Mouse (Mus musculus) adipocyte (in vitro differentiated cells): ENCODE data around the gene Tectb.
"Not testable (repeated sequence)": the region's sequence is repeated elsewhere in the genome, so short reads cannot be mapped to it uniquely, and the experiment has no call there.

Experiments
- DNase-seq: peaks from one replicate; pipeline ENCODE4 v3.0.0-alpha.2; 2016; ENCODE audit warnings: low spot score

Tectb gene

DNA sequence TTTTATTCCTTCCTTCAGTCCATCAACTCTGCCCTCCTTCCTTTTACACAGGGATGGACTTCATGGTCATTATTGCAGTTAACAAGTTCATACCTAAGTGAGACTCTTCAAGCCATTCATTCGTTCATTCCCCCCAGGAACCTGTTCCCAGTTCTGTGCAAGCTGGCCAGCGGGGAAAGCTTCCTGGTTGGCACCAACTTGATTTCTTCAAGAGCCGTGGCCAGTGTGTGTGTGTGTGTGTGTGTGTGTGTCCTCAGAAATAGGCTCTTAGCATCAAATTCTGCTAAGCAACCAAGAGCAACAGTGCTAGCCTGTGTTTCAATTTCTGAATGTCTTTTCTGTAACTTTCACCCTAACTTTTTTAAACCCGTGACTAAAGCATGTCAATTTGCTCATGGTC, 14.6 kb upstream of the Tectb start:
- peak; percentile 70 for DNase-seq

DNA sequence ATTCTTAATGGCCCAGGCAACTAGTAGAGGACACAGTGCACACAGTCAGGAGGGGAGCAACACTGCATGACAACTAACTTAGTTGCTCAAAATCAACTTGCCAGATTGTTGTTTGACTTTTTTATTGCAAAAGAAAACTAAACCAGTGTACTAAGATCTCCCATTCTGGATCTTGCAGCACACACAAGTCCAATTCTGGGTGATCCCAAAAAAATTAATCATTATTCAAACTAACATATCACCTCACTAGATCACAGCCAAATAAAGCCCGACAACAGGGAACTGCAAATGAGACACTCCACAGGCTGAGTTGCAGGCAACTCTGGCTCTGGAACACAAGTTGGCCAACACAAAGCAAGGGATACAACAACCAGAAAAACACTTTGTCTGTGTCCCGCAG, 13.8 kb upstream of the Tectb start:
- DNase-seq, result peak; percentile 42

DNA sequence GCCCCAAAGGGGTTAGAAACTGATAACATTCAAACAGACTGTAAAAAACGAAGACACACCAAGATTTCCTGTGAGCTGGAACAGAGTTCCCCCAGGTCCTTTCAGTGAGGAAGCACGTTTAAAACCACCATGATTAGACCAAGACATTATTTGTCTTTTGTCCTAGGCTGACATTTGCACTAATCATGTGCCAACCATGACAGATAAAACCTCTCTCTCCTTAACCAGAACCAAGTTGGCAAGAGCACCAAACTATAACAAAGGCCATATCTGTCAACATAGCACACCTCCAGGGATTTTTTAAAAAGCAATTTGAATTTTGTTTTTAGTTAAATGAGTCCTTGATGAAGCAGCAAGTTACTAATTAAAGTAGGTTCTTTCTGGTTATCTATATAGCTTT, 12.8 kb upstream of the Tectb start:
- DNase-seq, result peak; percentile 67

DNA sequence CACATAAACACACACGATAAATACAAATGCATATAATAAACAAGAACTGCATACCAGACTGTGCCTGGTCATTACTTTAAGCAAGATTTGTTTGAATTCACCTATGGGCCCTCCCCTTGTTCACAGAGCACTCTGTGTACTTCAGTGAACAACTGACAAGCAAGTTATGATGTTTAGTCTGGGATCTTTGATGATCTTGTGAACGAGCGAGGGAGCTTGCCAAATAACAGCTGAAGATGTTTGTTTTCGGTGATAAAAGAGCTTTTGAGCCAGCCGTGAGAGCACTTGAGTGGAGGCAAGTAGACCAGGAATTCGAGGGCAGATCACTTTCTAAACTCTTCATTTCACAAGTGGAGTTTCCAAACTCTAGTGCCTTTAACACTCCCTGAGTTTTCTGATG, 12.2 kb upstream of the Tectb start:
- DNase-seq, result peak; percentile 44

DNA sequence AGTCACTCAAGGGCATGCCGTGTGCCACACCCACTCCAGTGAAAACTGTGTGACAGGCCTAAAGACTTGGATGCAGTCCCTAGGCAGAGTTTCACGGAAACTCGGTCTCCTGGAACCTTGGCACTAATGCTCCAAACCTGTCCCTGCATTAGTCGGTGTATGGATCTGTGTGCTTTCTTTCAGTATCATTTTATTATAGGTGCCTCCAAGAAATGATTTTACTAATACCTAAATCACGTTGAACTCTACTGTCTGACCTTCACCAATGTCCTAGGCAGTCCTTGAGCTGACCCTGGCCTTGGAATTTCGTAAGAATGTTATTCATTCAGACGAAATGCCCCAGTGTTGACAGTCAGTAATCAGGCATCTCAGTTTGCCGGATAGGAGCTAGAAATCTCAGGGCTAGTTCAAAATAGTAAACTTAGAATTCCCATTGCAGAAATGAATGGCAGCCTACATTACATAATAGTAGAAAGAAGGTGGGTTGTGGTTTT, 11.2 kb upstream of the Tectb start:
- DNase-seq, result not testable (repeated sequence)

DNA sequence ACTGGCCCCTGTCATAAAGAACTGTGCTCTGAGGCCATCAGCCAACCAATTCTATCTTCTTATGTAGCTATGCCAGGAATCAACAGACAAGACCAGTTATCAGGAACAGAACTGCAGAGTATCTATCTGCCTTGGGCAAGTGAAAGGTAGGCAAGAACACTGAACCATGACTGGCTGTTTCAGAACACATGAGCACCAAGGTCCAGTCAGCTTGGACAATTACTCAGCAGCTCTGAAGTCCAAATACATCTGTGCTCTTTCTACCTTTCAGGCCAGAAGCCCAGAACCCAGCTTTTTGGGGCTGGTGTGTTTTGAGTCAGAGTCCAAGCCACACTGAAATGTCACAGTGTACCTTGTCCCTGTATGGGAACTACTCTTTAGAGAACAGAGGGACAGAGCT, 10.1 kb upstream of the Tectb start:
- DNase-seq, result no peak

DNA sequence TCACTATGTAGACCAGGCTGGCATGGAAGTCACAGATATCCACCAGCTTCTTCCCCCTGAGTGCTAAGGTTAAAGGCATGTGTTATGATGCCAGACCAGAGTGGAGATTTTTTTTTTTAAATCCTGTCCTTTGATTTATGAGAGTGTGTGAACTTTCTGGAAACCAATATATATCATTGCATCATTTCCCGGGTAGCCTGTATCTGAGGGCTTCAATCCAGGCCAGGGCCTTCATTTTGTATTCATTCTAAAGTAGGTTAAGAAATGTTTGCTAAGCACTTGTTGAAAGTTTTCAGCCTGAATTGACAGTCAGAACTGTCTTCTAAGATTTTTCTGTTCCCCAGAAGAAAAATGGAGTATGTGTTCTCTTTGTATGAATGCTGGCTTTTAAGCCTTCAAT, 8.9 kb upstream of the Tectb start:
- peak; percentile 40 for DNase-seq

DNA sequence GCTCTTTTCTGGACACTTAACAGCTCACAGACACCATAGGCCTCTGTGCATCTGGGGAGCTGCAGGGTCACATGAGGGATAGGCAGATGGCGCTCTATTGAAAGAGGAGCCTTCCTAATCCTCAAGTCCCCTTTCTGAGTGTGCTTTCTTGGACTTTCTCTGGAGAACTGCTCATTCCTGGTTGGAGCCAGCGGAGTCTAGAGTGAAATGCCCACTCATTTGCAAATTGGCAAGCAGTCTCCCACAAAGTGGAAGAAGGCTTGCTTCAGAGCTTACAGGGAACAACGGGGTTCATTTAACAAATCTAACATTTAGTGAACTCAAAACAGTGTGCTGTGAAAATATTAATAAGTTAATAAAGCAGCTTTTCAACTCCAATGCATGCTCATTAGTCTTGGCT, 3.4 kb upstream of the Tectb start:
- no peak for DNase-seq

DNA sequence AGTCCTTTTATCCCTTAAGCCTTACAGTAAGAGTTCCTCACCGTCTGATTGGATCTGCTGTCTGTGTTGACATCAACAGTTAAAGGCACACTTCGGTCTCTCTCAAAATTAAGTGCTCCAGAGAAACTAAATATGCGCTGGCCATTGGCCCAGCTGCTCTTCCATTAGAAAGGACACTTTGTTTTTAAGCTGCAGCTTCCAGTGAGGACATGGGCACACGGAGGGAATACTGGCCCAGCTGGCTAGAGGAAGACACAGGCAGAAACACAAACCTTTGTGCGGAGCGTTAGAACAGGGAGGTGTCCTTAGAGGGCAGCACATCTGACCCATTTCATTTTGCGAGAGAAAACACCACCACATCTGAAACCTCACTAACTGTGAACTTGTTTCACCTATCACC, 3.9 kb downstream of the Tectb start:
- DNase-seq, result peak; percentile 38

DNA sequence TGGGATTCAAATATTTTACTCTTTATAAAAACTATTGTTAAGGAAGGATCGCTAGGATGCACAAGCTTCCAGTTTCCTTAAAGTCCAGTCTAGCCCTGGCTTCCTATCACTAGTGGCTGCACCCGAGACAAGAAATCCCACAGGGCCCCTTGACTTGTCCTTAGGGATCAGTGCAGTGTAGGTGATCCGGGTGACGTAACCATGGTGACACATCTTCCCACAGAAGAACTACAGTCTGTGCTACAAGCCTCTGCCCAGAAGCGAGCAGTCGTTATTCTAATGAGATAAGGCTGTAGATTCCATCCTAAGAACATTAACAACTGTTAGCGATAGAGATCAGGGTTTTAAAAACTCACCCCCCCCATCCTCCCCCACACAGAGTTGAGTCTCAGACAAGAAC, 4.5 kb downstream of the Tectb start:
- DNase-seq, result no peak

DNA sequence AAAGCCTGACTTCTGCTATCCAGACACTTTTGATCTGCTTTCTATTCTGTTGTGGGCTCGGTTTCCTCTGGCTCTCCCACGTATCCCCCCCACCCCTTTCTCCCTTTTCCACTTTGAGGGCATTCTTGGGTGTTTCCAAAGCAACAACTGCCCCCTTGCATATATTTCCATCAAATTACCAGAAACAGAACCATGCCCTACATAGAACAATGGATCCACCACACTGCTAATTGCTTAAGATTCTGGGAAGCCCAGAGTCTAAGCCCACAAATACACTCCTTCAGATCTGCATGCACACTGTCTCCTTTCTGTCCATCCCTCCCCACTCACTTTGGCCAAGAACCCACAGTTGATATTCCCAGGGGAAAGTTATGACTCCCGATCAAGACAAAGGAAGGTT, 5.1 kb downstream of the Tectb start:
- no peak for DNase-seq

DNA sequence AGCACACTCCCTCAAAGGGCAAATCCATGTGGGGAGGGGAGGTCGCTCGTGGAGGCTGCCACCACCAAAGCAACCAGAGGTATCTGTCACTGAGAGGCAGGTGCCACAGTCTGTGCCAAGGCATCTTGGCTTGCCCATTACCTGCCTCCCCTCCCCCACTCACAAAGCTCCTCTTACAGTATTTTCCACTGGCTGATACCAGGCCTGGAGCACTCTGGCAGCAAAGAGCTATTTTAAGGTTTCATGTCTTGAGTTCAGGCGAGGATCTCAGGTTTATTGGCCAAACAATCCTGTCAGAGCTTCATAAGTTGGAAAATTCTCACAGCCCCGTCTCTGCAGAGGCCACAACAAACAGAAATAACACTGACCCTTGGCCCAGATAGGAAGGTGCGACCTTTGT, 9.5 kb downstream of the Tectb start:
- peak; percentile 28 for DNase-seq

DNA sequence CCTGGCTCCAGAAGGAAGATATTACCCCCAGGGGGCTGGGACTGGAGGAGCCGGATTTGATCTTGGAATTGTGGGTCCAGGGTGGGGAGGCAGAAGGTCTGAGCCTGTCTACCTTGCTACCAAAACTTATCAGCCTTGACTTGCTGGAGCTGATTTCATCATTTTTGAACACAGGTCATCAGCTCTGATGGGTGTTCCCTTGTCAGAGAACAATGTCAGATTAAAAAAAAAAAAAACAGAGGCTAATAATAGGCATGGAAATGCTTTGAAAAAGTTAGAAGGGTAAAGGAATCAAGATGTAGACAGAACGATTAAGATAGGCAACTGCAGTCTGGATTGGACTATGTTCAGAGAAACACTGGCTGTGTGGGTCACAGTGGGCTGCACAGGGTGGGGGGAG, 11.1 kb downstream of the Tectb start:
- DNase-seq, result no peak

DNA sequence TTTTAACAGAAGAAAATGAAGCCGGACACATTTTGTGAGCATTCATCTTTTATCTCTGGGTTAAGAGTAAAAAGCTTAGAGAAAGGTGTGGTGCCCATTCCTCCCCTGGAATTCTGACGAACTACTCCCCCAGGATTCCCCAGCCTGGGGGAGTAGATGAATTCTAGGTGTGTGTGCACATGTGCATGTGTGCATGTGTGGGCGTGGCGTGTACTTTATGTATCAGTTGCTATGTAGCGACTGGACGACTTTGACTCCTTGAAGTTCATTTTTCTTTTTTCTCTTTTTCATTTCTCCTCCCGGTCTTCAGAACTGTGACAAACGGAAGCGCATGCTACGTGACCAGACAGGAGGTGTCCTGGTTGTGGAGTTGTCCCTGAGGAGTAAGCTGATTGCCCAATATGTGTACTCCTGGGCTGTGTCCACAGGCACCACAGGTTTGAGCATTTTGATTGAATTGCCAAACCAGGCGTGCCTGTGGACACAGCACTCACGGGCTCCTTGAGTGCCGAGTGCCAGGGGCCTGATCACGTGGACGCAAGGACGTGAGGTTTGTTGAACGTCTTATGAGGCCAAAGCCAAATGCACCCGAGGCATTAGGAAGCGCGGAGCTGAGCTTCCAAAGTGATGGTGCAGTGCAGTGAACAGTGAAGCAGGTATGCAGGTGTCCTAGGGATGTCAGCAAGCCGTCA, 11.9 kb downstream of the Tectb start:
- no peak for DNase-seq

DNA sequence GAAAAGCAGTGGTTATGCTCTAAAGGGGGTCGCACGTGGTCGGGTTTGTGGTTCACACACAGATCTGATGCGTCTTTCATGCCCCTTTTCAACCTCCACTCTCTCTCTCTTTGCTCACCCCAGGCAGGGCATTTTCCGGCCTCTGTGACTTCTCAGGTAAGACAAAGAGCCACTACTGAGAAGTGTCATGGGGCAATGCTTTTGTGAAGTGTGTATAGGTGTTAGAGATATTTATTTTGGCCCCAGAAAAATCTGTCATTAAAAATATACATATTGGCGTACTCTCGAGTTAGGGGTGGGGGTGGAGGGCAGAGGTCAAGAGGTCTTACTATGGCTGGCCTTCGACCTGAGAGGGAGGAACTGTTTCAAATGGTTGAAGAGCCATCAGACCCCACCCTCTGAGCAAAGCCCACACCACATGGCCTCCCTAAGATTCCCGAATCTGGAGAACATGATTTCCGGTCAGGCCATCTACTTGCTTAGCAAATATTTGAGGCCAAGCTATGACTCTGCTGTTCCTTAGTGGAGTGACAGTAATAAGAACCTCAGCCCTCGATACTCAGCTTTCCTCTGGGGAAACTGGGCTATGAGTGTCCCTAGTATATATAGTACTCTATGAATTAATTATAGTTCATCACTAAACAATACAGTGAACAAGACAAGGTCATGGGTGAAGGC, 13.3 kb downstream of the Tectb start:
- DNase-seq, result no peak

DNA sequence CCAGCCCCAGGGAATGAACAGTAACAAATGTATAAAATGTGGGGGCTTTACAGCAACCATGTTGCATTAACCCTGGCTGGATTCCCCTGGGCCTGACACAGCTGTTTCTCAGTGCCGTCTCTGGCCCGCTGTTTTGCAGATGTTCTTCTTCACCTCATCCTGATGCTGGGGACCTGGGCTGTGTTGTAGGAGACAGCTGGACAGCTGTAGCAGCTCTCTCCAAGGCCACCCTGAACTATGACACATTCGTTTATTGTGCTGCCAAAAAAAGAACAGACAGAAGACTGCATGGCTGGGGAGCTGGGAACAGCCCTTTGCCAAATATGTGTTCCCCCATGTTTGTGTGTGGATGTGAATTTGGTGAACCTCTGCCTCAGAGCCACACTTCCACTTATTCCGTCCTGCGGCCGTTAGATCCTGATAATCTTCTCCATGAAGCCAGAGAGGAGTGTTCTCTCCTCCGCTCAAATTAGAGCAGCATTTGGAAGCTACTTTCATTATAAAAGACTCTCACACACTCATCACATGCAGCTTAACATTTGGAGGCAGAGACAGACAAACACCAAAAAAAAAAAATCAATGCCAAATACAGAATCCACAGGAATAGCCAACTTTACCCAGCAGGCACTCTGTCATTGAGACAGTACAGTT, 14.1 kb downstream of the Tectb start:
- DNase-seq, result peak; percentile 27

DNA sequence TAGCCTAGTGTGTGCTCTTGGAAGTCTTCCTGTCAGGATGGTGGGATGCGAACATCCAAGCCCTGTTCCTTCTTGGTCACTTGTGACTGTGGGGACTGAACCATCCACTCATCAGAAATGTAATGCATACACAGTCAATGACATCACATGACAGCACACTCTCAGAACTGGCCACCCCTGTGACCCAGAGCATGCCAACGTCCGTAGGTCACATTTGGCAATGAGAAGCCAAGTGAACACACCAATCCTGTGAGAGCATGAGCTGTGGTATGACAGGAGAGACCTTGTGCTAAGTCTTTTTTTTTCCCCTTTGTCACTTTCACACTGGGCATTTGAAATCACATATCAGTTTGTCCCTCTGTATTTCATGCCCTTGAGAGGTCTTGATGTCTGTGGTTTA, 15.0 kb downstream of the Tectb start:
- DNase-seq, result no peak

DNA sequence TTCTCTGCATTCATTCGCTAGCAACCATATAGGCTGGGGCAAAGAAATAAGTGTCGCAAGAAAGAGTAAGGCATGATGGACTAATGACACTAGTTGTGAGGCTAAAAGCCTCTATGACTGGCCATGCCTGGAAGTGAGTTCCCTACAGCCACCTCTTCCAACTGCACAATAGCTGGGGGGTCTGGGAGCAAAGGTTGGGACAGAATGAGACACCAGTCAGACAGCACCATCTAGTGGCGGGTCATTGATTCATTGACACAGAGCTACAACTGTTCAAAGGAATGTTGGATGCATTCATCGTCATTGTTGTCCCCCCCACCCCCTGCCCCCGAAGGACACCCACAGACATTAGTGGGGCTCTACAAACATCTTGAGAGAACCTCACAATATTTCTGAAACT, 17.8 kb downstream of the Tectb start:
- DNase-seq, result peak; percentile 85

DNA sequence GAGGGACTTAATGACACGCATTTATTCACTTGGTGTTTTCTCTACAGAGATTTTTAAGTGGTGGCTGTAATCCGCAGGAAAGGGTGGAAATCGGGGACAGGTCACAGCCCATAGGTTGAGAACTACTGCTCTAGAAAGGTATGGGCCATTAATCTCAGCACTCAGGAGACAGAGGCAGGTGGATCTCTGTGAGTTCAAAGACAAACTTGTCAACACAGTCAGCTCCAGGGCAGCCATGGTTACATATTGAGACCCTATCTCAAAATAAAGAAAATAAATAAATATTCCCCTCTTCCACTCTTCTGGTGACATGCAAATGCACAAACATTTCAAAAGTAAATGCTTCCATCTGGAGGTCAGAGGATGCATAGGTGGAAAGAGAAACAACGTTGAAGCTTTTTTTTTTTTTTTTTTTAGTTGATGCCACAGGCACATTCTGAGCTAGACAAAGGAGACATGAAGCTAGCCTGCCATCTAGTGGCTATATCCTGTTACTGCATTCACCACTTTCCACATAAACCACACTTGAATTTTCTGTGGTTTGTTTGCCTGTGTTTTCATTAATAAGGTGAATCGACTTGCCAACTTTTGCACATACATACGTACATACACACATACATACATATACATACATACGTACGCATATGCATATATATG, 26.1 kb downstream of the Tectb start:
- peak; percentile 85 for DNase-seq

DNA sequence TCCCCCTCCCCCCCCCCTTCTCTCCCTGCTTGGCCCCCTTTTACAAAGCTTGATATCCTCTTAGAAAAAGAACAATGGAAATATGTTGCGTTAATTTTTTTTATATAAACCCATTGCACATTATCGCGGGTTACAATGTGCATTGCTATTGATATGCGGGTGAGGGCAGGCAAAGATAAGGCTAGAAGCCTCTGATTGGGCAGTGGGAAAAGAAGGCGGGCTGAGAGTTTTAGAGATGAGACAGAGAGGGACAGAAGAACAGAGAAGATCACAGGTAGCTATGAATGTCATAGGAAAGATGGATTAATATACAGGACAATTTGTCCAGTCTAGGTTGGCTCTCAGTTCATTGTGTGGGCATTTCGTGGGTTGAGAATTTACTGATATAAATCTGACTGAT, 26.7 kb downstream of the Tectb start:
- DNase-seq, result no peak

DNA sequence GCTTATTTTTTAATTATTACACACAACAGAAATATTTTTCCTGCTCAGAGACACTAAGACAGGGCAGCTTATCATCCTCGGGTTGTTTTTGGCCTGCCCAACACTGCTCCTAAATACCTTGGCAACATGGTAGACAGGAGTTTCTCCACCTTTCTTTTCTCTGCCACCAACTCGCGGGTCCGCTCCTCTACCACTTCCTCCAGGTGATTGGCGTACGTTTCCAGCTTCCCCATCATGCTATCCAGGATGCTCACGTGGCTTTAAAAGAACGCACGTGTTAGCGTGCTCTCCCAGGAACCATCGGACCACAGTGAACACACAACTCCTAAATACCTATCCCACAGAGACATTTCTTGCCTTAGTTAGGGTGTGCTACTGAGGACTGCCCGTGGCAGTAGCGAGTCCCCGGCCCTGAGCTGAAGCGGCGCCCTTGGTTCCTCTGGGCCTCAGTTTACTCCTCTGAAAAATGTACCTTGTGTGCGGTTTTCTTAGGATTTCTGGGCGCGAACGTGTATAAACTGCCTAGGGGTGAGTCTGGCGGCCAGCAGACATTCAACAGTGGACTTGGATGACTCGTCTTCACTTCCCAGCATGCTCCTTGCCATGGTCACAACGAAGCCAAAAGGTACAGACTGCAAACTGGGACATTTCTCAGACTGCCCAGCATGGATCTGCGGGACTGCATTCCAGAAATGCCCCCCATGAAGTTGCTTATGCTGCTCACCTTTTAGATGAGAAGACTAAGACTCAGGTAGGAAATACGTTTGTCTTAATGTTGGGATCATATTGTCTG, 27.4 kb downstream of the Tectb start:
- no peak for DNase-seq

DNA sequence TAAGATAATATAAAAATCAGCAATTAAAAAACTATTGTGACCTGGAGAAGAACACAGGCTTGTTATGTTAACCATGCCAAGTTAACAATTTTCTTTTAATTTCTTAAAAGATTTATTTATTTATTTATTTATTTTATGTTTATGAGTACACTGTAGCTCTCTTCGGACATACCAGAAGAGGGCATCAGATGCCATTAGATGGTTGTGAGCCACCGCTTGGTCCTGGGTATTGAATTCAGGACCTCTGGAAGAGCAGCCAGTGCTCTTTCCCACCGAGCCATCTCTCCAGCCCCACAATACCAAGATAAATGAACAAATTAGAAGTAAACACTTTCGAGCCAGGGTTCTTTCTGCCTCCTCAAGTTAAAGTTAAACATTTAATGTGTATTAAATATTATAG, 28.1 kb downstream of the Tectb start:
- DNase-seq, result peak; percentile 51
